Mouse (Mus musculus) forebrain, embryonic 11.5 days (tissue): ENCODE results near the gene Slc25a39. TPM values are rescaled to one million over a fixed set of nuclear protein-coding genes. Genes with fewer than 3 reads are reported as not detected.

Experiments used
- ATAC-seq: fragments of 200-750 bp; cut with Nextera tagmentation; replicated peaks from 2 replicates; pipeline ENCODE4 v1.8.0; 2017; ENCODE audit warnings: moderate TSS enrichment; ENCODE audit not compliant: low FRiP score
- DNase-seq: peaks from one replicate; pipeline ENCODE4 v3.0.0-alpha.2; 2017; ENCODE audit warnings: low spot score
- H3K27ac ChIP-seq: fragments of 300-500 bp; sonication (generic); 2 replicates; pipeline ENCODE4 v1.5.1; 2014; ENCODE audit warnings: low read depth, low read length
- H3K27me3 ChIP-seq: fragments of 300-500 bp; sonication (generic); 2 replicates; pipeline ENCODE4 v1.6.1; 2014; ENCODE audit warnings: mild to moderate bottlenecking, low read length, mixed read lengths; ENCODE audit not compliant: control insufficient read depth, insufficient read depth
- H3K36me3 ChIP-seq: fragments of 300-500 bp; sonication (generic); 2 replicates; pipeline ENCODE4 v1.6.1; 2014; ENCODE audit warnings: mild to moderate bottlenecking, low read length, moderate library complexity, mixed read lengths; ENCODE audit not compliant: control insufficient read depth, insufficient read depth
- H3K4me1 ChIP-seq: fragments of 300-500 bp; sonication (generic); replicated peaks from 2 replicates; pipeline ENCODE4 v1.6.1; 2014; ENCODE audit warnings: low read length, mixed read lengths; ENCODE audit not compliant: control insufficient read depth, insufficient read depth
- H3K4me2 ChIP-seq: fragments of 300-500 bp; sonication (generic); 2 replicates; pipeline ENCODE4 v1.6.1; 2014; ENCODE audit warnings: low read depth, mild to moderate bottlenecking, low read length, moderate library complexity, mixed read lengths; ENCODE audit not compliant: severe bottlenecking
- H3K4me3 ChIP-seq: fragments of 300-500 bp; sonication (generic); 2 replicates; pipeline ENCODE4 v1.5.1; 2014; ENCODE audit warnings: low read depth, low read length
- H3K9ac ChIP-seq: fragments of 300-500 bp; sonication (generic); 2 replicates; pipeline ENCODE4 v1.6.1; 2014; ENCODE audit warnings: low read length
- H3K9me3 ChIP-seq: fragments of 300-500 bp; sonication (generic); 2 replicates; pipeline ENCODE4 v1.6.1; 2016; ENCODE audit warnings: low read length, mixed read lengths; ENCODE audit not compliant: control insufficient read depth
- WGBS: fragments of 180-500 bp; shearing (Covaris S2); extraction: QIAGEN DNeasy Blood & Tissue Kit; methylation state at CpG from one replicate; pipeline ENCODE4 v1.1.7; 2014; 5-methylcytosine and 5-hydroxymethylcytosine counted together
- polyA plus RNA-seq: library from polyadenylated mRNA; unstranded; fragments of >200 nt; fragmentation: Nextera tagmentation; extraction: Ambion mirVana; gene quantifications from 2 replicates; pipeline ENCODE4 v1.2.1, GENCODE M21; 2014

Slc25a39 gene
- polyA plus RNA-seq, 1 experiment from 2014 or later = 196 TPM

DNA sequence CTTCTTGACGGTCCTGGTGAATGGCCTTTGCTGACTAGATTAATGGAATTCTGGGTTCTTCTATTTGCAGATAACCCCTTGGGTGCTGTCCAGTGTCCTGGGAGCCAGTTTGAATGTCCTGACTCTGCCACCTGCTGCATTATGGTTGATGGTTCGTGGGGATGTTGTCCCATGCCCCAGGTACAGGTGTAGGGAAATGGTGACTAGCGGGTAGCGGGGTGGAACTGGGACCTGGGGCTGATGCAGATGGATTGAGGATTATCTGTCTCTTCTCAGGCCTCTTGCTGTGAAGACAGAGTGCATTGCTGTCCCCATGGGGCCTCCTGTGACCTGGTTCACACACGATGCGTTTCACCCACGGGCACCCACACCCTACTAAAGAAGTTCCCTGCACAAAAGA is 26.1 kb upstream of the Slc25a39 start:
- H3K9ac ChIP-seq = no peak overlapping the region
- DNase-seq (no peak), ATAC-seq (no peak)
- no peaks in the 10 kb centered on the region; the same call in 1 of the 2 replicates for H3K36me3 ChIP-seq
- no peak overlapping the region for H3K4me2 ChIP-seq
- H3K27me3 ChIP-seq = peaks cover 5% of the 10 kb centered on the region
- H3K9me3 ChIP-seq = no peaks in the 10 kb centered on the region
- 89% methylated on average over 7 of the region's 7 CpGs for WGBS
- H3K27ac ChIP-seq = no peak overlapping the region
- H3K4me1 ChIP-seq = peaks cover 18% of the 10 kb centered on the region
- no peak overlapping the region for H3K4me3 ChIP-seq

DNA sequence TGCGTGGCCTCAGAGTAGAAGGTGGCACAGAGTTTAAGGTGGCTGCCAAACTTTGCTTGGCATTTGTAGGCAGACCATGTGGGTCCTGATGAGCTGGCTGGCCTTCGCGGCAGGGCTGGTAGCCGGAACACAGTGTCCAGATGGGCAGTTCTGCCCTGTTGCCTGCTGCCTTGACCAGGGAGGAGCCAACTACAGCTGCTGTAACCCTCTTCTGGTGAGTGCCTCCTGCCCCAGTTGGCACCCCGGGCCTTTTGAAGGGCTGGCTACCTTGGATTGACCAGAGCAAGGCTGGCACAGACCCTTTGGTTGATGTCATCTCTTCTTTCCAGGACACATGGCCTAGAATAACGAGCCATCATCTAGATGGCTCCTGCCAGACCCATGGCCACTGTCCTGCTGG is 25.1 kb upstream of the Slc25a39 start:
- DNase-seq (no peak), ATAC-seq (no peak)
- Histone ChIP-seq H3K36me3 (no peaks in the 10 kb centered on the region; the same call in 1 of the 2 replicates), H3K27me3 (no peaks in the 10 kb centered on the region), H3K27ac (no peak overlapping the region), H3K9ac (no peak overlapping the region), H3K4me1 (peaks cover 10% of the 10 kb centered on the region), H3K4me3 (no peak overlapping the region), H3K4me2 (no peak overlapping the region), H3K9me3 (no peaks in the 10 kb centered on the region)
- 94% methylated on average over 6 of the region's 6 CpGs for WGBS

DNA sequence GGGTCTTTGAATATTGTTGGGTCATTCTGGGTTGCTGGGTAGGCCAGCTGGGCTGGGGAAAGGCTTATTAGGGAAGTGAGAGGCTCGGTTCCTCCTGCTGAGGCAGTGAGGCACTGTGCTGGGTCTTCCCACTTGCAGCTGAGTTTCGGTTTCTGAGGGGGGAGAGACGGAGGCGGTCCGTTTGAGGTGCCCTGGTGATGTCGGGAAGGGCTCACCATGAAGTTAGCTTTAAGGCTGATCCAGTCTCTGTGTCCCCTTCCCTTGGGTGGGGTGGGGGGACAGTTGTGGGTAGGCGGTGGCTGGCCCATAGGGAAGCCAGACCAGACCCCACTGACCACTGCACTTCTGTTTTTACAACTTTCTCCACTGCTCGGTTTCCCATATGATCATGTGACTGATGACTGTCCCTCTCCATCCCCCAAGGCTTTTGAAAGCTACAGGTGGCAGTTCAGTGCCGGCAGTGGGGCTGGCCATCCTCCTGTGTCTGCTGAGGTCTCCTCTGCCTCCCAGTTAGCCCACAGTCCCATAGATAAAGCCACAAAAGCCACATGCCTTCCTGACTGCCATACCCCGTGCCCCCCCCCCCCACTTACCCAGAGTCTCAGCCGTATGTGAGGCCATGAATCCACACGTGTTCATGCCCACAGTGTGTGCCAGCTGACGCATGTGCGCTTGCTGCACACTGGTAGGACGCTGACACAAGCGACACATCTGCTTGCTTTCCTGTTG is 24.5 kb upstream of the Slc25a39 start:
- no peak for DNase-seq
- Histone ChIP-seq H3K4me3 (no peak overlapping the region), H3K4me1 (peaks cover 5% of the 10 kb centered on the region; the same call in 1 of the 2 replicates), H3K9ac (no peak overlapping the region), H3K4me2 (no peak overlapping the region), H3K36me3 (no peaks in the 10 kb centered on the region; the same call in 1 of the 2 replicates), H3K27me3 (no peaks in the 10 kb centered on the region), H3K27ac (no peak overlapping the region), H3K9me3 (no peaks in the 10 kb centered on the region)
- ATAC-seq = no peak
- 73% methylated on average over 16 of the region's 16 CpGs for WGBS

DNA sequence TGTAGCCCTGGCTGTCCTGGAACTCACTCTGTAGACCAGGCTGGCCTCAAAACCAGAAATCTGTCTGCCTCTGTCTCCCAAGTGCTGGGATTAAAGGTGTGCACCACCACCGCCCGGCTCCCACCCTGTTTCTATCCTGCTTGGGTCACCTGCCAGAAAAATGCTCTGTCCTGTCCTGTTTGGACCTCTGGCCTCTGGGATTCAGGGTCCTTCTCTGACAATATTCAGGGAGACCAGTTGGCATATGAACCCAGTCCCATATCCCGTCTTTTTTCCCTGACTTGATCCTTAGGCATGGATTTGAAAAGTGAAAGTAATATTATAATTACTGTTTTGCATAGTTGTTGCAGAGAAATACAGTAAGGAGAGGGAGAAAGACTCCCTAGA is 24.0 kb upstream of the Slc25a39 start:
- ATAC-seq (no peak), DNase-seq (no peak)
- 85% methylated on average over 3 of the region's 3 CpGs for WGBS
- H3K9ac ChIP-seq = no peak overlapping the region
- no peaks in the 10 kb centered on the region for H3K27me3 ChIP-seq
- H3K27ac ChIP-seq = no peak overlapping the region
- H3K9me3 ChIP-seq = no peaks in the 10 kb centered on the region
- no peak overlapping the region for H3K4me2 ChIP-seq
- no peaks in the 10 kb centered on the region; the same call in 1 of the 2 replicates for H3K36me3 ChIP-seq
- no peaks in the 10 kb centered on the region; the same call in 1 of the 2 replicates for H3K4me1 ChIP-seq
- H3K4me3 ChIP-seq = no peak overlapping the region

DNA sequence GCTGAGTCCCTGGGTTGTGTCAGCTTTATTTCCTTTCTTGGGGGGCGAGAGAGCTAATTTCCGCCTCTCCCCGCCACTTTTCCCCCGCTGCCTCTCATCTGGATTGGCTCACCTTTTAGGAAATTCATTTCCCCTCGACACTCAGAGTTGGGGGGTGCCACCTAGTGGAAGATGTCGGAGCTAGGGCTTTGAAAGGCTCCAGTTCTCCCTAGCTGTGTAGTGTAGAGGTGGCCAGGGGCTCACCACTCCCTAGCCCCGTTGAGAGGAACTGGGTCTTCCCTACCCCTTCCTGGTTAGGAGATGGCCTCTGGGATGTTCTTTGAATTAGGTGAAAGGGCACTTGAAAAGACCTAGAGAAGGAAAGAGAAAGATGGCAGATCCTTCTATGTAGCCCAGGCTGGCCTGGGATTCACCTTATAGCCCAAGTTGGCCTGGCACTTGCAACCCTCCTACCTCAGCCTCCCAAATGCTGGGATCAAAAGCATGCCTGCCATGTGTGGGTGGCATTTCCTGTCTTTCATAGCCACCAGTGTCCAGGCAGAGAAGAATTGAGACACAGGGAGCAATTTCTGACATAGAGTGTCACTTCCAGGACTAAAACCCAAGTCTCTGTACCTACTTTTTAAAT is 23.4 kb upstream of the Slc25a39 start:
- DNase-seq (peak; percentile 84), ATAC-seq (peak; percentile 49; the same call in 1 of the 2 replicates)
- no peaks in the 10 kb centered on the region; the same call in 1 of the 2 replicates for H3K4me1 ChIP-seq
- H3K27ac ChIP-seq = no peak overlapping the region
- H3K4me3 ChIP-seq = peak overlapping the region; percentile 56
- H3K9ac ChIP-seq = peak overlapping the region; percentile 59
- H3K36me3 ChIP-seq = no peaks in the 10 kb centered on the region; the same call in 1 of the 2 replicates
- WGBS = under 1% methylated on average over 7 of the region's 7 CpGs
- H3K27me3 ChIP-seq = no peaks in the 10 kb centered on the region
- no peaks in the 10 kb centered on the region for H3K9me3 ChIP-seq
- peak overlapping the region; percentile 94 for H3K4me2 ChIP-seq

DNA sequence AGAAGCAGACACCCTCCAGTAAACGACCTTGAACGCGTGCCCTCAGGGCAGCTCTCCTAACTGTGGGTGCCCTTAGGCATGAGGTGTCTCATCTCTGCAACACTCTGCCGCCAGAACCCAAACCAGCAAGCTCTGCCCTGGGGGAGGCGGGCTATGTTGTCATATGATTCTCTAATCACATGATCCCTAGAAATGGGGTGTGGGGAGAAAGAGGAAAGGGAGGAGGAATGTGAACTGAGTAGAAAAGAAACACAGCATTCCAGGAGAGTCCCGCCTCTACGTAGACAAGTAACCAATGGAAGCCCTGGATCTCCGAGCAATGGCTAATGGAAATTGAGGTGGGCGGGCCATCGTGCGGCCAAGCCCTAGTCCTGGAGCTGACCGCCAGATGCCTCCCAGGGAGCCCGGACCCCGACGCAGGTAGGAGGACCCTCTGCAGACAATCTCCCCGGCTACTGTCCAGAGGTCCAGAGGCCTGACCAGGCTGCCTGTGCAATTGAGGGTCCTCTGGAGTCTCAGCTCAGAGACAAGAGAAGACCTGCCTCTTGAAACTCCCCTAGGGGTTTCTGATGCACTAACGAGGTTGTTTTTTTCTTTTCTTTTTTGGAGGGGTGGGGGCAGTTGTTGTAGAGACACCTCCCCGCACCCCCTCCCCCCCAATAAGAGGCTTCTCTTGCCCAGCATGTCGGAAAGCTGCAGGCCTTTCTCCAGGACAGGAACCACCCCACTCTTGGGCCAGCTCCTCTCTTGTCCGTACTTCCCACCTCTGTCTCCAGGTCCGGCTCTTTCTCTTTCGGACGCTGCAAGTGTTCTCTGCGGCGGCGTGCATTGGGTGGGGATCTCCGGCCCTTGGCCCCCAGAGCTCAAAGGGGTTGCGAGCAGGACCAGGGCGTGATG is 22.6 kb upstream of the Slc25a39 start, which contains the start of gene Grn:
Gene Grn, plus strand, starts transcription at position 195 of the 897 bp plus-strand sequence.
- H3K4me2 ChIP-seq = peak within 1 kb of the TSS; percentile 94
- peak within 1 kb of the TSS; percentile 59 for H3K9ac ChIP-seq
- no peaks in the 10 kb centered on the region for H3K27me3 ChIP-seq
- peak within 1 kb of the TSS; percentile 33; the same call in 1 of the 2 replicates for H3K27ac ChIP-seq
- no peaks in the 10 kb centered on the region for H3K36me3 ChIP-seq
- H3K4me1 ChIP-seq = no peaks in the 10 kb centered on the region; the same call in 1 of the 2 replicates
- DNase-seq = peak; percentile 90
- H3K9me3 ChIP-seq = no peaks in the 10 kb centered on the region
- under 1% methylated on average over 28 of the region's 29 CpGs for WGBS
- ATAC-seq = peak; percentile 93
- H3K4me3 ChIP-seq = peak within 1 kb of the TSS; percentile 56

DNA sequence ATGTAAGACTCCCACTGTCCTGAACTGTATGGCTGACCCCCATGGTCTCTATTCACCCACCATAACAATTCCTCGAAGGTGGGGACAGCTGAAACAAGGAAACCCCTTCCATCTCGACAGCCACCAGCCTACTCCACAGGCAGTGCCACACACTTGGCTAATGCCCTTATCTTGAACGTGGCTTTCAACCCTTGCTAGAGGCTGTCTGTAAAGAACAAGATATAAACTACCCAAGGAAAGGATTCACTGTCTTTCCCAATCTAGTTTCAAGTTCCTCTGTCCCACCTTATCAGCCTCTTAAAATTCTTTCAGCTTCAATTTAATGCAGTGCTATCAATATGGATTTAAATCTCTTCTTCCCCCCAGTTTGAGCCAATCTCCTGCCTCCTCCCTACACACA is 21.8 kb upstream of the Slc25a39 start:
- Histone ChIP-seq H3K9ac (peak overlapping the region; percentile 55), H3K9me3 (no peaks in the 10 kb centered on the region), H3K4me3 (peak overlapping the region; percentile 56), H3K27ac (no peak overlapping the region), H3K4me2 (peak overlapping the region; percentile 94), H3K4me1 (no peaks in the 10 kb centered on the region; the same call in 1 of the 2 replicates), H3K36me3 (no peaks in the 10 kb centered on the region), H3K27me3 (no peaks in the 10 kb centered on the region)
- DNase-seq (no peak), ATAC-seq (no peak)
- 52% methylated on average over 3 of the region's 3 CpGs for WGBS

DNA sequence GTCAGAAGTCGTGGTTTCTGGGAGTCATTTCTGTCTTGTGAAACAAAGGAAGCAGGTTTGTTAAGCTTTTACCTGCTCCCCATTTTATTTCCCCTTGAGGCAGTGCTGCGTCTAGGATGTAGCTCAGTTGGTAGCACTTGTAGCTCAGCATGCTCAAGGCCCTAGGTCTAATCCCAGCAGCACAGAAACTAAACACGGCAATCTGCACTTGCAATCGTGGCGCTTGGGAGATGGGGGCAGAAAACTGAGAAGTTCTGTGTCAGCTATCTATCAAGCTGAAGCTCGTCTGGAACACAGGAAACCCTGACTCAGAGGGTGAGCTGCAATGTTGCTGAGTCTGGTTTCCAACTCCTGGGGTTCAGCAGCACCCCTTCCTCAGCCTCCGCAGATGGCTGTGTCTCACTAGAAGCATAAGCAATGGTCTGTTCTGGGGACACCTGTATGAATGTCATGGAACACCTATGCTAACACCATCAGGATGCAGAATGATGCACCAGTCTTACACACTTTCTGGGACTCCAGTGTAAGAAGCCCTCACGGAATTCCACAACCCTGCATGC is 21.3 kb upstream of the Slc25a39 start:
- Histone ChIP-seq H3K4me3 (no peak overlapping the region), H3K4me1 (no peaks in the 10 kb centered on the region; the same call in 1 of the 2 replicates), H3K9ac (no peak overlapping the region), H3K27me3 (no peaks in the 10 kb centered on the region), H3K9me3 (no peaks in the 10 kb centered on the region), H3K4me2 (no peak overlapping the region), H3K27ac (no peak overlapping the region), H3K36me3 (no peaks in the 10 kb centered on the region)
- 69% methylated on average over 8 of the region's 8 CpGs for WGBS
- no peak for ATAC-seq
- DNase-seq = no peak
